Mouse (Mus musculus) heart, adult 2 months (tissue): ENCODE measurements around the gene Pin4. TPM values are rescaled to one million over a fixed set of nuclear protein-coding genes. Genes with fewer than 3 reads are reported as not detected.
A peak's percentile ranks its signal among the peaks of the same experiment; 100 is the strongest.

Experiments used
- DNase-seq, 2 experiments: peaks; one replicate each; pipeline ENCODE4 v3.0.0; 2021
- H3K27ac ChIP-seq: fragments of 200-600 bp; 2 replicates; pipeline ENCODE4 v1.8.1; 2022
- H3K27me3 ChIP-seq: fragments of 200-500 bp; 2 replicates; pipeline ENCODE4 v1.6.1; 2012; ENCODE audit warnings: mild to moderate bottlenecking, low read length, inconsistent platforms, mixed read lengths; ENCODE audit not compliant: control insufficient read depth, insufficient read depth
- H3K36me3 ChIP-seq: fragments of 200-500 bp; 2 replicates; pipeline ENCODE4 v1.6.1; 2012; ENCODE audit warnings: low read length, inconsistent platforms; ENCODE audit not compliant: control insufficient read depth, insufficient read depth
- H3K4me1 ChIP-seq: fragments of 200-500 bp; 2 replicates; pipeline ENCODE4 v1.6.1; 2011; ENCODE audit warnings: low read length; ENCODE audit not compliant: control insufficient read depth, insufficient read depth
- H3K4me3 ChIP-seq: fragments of 200-600 bp; 2 replicates; pipeline ENCODE4 v1.8.1; 2022
- H3K79me2 ChIP-seq: fragments of 200-500 bp; replicated peaks from 2 replicates; pipeline ENCODE4 v1.6.1; 2012; ENCODE audit warnings: mild to moderate bottlenecking, inconsistent platforms, low read length, moderate library complexity, mixed read lengths; ENCODE audit not compliant: control insufficient read depth, insufficient read depth
- H3K9ac ChIP-seq: fragments of 200-500 bp; 2 replicates; pipeline ENCODE4 v1.6.1; 2012; ENCODE audit warnings: low read depth, mild to moderate bottlenecking, control low read depth, inconsistent platforms, low read length, mixed read lengths
- CTCF ChIP-seq: fragments of 200-600 bp; IDR thresholded peaks from 2 replicates; pipeline ENCODE4 v1.8.1; 2022; ENCODE audit warnings: antibody characterized with exemption, mild to moderate bottlenecking, moderate library complexity
- EP300 ChIP-seq: fragments of 200-500 bp; IDR thresholded peaks from 2 replicates; pipeline ENCODE4 v1.6.1; 2011; ENCODE audit warnings: low read depth, low read length, control low read depth; ENCODE audit not compliant: insufficient read depth
- POLR2A ChIP-seq: fragments of 200-500 bp; IDR thresholded peaks from 2 replicates; pipeline ENCODE4 v1.6.1; 2011; ENCODE audit warnings: mild to moderate bottlenecking, low read depth, low read length, control low read depth; ENCODE audit not compliant: insufficient read depth
- WGBS: fragments of 180-500 bp; shearing (Covaris S2); methylation state at CpG from one replicate; pipeline ENCODE4 v1.1.7; 2018; 5-methylcytosine and 5-hydroxymethylcytosine counted together
- intact Hi-C: fragments of 180-260 bp; cut with DNase I; formaldehyde crosslinking; loops from one replicate; pipeline ENCODE4 v1.15.1; 2025
- polyA plus RNA-seq: library from polyadenylated mRNA; depleted of rRNA; stranded (reverse); fragments of >200 nt; gene quantifications from 2 replicates; pipeline ENCODE4 v1.2.3, GENCODE M21; 2012
- total RNA-seq, 2 experiments: library from RNA; stranded (reverse); gene quantifications; 2 replicates each; pipeline ENCODE4 v1.2.3; 2021

Pin4 gene
- total and polyA plus RNA-seq, 3 experiments = 1.8 to 16.4 (median 16.4) TPM

- Histone ChIP-seq H3K4me1 (no peaks in the 10 kb centered on the region), H3K36me3 (no peaks in the 10 kb centered on the region), H3K79me2 (no peaks in the 10 kb centered on the region), H3K4me3 (no peak overlapping the region), H3K9ac (no peak overlapping the region), H3K27ac (no peak overlapping the region), H3K27me3 (no peaks in the 10 kb centered on the region)
- DNase-seq = no peak
- no peak for TF ChIP-seq EP300
- TF ChIP-seq POLR2A = no peak
- TF ChIP-seq CTCF = no peak
- WGBS = 60% methylated on average over 2 of the region's 2 CpGs
- intact Hi-C loops = loop anchor here (2.0 kb wide), 1 partner anchor 35 kb away; the partner anchor contains the start of gene Ercc6l
Measured at GRCm38 (mm10) chrX:102121321-102121720, 2.1 kb downstream of the Pin4 start.

- no peak overlapping the region for H3K9ac ChIP-seq
- H3K4me1 ChIP-seq = no peaks in the 10 kb centered on the region
- intact Hi-C loops = no loop called here
- no peak for DNase-seq
- no peaks in the 10 kb centered on the region for H3K79me2 ChIP-seq
- H3K36me3 ChIP-seq = no peaks in the 10 kb centered on the region
- no peaks in the 10 kb centered on the region for H3K27me3 ChIP-seq
- no peak overlapping the region for H3K27ac ChIP-seq
- H3K4me3 ChIP-seq = no peak overlapping the region
- TF ChIP-seq CTCF (no peak), EP300 (no peak), POLR2A (no peak)
- 35% methylated on average over 1 of the region's 1 CpGs for WGBS
Measured at GRCm38 (mm10) chrX:102141157-102141556, 21.9 kb downstream of the Pin4 start.

GRCm38 (mm10) chrX:102156618-102157422 lies 37.6 kb downstream of the Pin4 start, which contains the start of gene Ercc6l:
TSS of gene Ercc6l (minus strand) at chrX:102157091.
- peak within 1 kb of the TSS; percentile 54 for H3K4me3 ChIP-seq
- intact Hi-C loops = loop anchor here (1.0 to 2.0 kb wide), 2 partner anchors 32 to 36 kb away; partner anchors contain the start of gene Rps4x
- peak; percentile 90 to 94 for DNase-seq
- peak within 1 kb of the TSS; percentile 79 for H3K9ac ChIP-seq
- WGBS = 14% methylated on average over 42 of the region's 42 CpGs
- no peaks in the 10 kb centered on the region for H3K27me3 ChIP-seq
- H3K27ac ChIP-seq = peak within 1 kb of the TSS; percentile 65
- TF ChIP-seq CTCF (no peak), POLR2A (peak; percentile 36; the same call in 1 of the 2 replicates), EP300 (no peak)
- no peaks in the 10 kb centered on the region for H3K79me2 ChIP-seq
- no peaks in the 10 kb centered on the region for H3K36me3 ChIP-seq
- H3K4me1 ChIP-seq = no peaks in the 10 kb centered on the region

GRCm38 (mm10) chrX:102157423-102157791 lies 38.2 kb downstream of the Pin4 start:
- Histone ChIP-seq H3K9ac (peak overlapping the region; percentile 79), H3K79me2 (no peaks in the 10 kb centered on the region), H3K36me3 (no peaks in the 10 kb centered on the region), H3K27ac (peak overlapping the region; percentile 65), H3K4me3 (peak overlapping the region; percentile 45), H3K4me1 (no peaks in the 10 kb centered on the region), H3K27me3 (no peaks in the 10 kb centered on the region)
- 42% methylated on average over 5 of the region's 5 CpGs for WGBS
- TF ChIP-seq EP300 = no peak
- TF ChIP-seq POLR2A = no peak
- TF ChIP-seq CTCF = no peak
- intact Hi-C loops = loop anchor here (1.0 to 2.0 kb wide), 2 partner anchors 32 to 37 kb away; partner anchors contain the start of gene Rps4x
- no peak for DNase-seq

GRCm38 (mm10) chrX:102159778-102160177 lies 40.5 kb downstream of the Pin4 start:
- H3K27ac ChIP-seq = no peak overlapping the region
- intact Hi-C loops = loop anchor here (5.0 kb wide), 1 partner anchor 318 kb away; no protein-coding TSS in a partner anchor
- H3K27me3 ChIP-seq = no peaks in the 10 kb centered on the region
- H3K9ac ChIP-seq = no peak overlapping the region
- no peak overlapping the region for H3K4me3 ChIP-seq
- H3K36me3 ChIP-seq = no peaks in the 10 kb centered on the region
- 71% methylated on average over 2 of the region's 2 CpGs for WGBS
- H3K4me1 ChIP-seq = no peaks in the 10 kb centered on the region
- peak; percentile 12 to 34 for DNase-seq
- no peaks in the 10 kb centered on the region for H3K79me2 ChIP-seq
- TF ChIP-seq CTCF (peak; percentile 70), POLR2A (no peak), EP300 (no peak)

GRCm38 (mm10) chrX:102160528-102160927 lies 41.3 kb downstream of the Pin4 start:
- Histone ChIP-seq H3K4me1 (no peaks in the 10 kb centered on the region), H3K79me2 (no peaks in the 10 kb centered on the region), H3K27ac (no peak overlapping the region), H3K27me3 (no peaks in the 10 kb centered on the region), H3K36me3 (no peaks in the 10 kb centered on the region), H3K4me3 (no peak overlapping the region), H3K9ac (no peak overlapping the region)
- 75% methylated on average over 2 of the region's 2 CpGs for WGBS
- intact Hi-C loops = loop anchor here (5.0 kb wide), 1 partner anchor 317 kb away; no protein-coding TSS in a partner anchor
- no peak for DNase-seq
- TF ChIP-seq CTCF (no peak), POLR2A (no peak), EP300 (no peak)
